Mouse (Mus musculus) left cerebral cortex, postnatal 36 days (tissue): ENCODE measurements around the gene Nup62. TPM values are rescaled to one million over a fixed set of nuclear protein-coding genes. Genes with fewer than 3 reads are reported as not detected.

Experiments
- microRNA-seq: library from miRNA; unstranded; fragments of <30 nt; microRNA quantifications from one replicate; pipeline ENCODE4 v1.2.0, GENCODE M21; 2022
- total RNA-seq, 2 experiments: library from RNA; stranded (reverse); gene quantifications; 2 replicates each; pipeline ENCODE4 v1.2.3; 2021

The Nup62 gene
- total RNA-seq, 2 experiments from 2014 or later: 28.1 to 32.2 TPM

Small RNA genes within 50 kb of the gene (microRNA-seq; reads per million reads assigned to microRNA genes)
- not detected for gene Mir707

Other genes with a start within 250 kb of the Nup62 start
- gene Napsa, start 243.7 kb upstream of the Nup62 start, total RNA-seq: not detected
- 100 to 1,000 TPM in 1 of 2 experiments, 10 to 100 TPM in 1; 97.6 to 107 TPM for gene Kcnc3, start 225.4 kb upstream of the Nup62 start, total RNA-seq
- 10 to 100 TPM; 17.7 to 20.6 TPM for gene Myh14, start 145.2 kb upstream of the Nup62 start, total RNA-seq
- not detected for gene Izumo2, start 107.3 kb upstream of the Nup62 start, total RNA-seq
- 10 to 100 TPM; 28.1 to 29.4 TPM for gene Vrk3, start 67.7 kb upstream of the Nup62 start, total RNA-seq
- under 1 TPM; 0.32 to 0.36 TPM for gene Zfp473, start 65.0 kb upstream of the Nup62 start, total RNA-seq
- gene Il4i1, start 299 bp downstream of the Nup62 start, total RNA-seq: 1 to 10 TPM; 2.2 to 2.4 TPM
- 10 to 100 TPM; 22.2 to 26.5 TPM for gene Atf5, start 570 bp downstream of the Nup62 start, total RNA-seq
- gene Akt1s1, start 32.9 kb downstream of the Nup62 start, total RNA-seq: 10 to 100 TPM; 67.7 to 73.6 TPM
- gene Tbc1d17, start 33.0 kb downstream of the Nup62 start, total RNA-seq: 10 to 100 TPM; 71.9 to 75.6 TPM
- gene Pnkp, start 41.1 kb downstream of the Nup62 start, total RNA-seq: 10 to 100 TPM; 26.8 TPM
- 100 to 1,000 TPM; 284 to 285 TPM for gene Ptov1, start 53.7 kb downstream of the Nup62 start, total RNA-seq
- gene Med25, start 76.6 kb downstream of the Nup62 start, total RNA-seq: 10 to 100 TPM; 91.7 to 98.1 TPM
- 10 to 100 TPM; 18.2 to 20.6 TPM for gene Fuz, start 80.0 kb downstream of the Nup62 start, total RNA-seq
- 100 to 1,000 TPM; 346 to 355 TPM for gene Ap2a1, start 113.4 kb downstream of the Nup62 start, total RNA-seq
- 1 to 10 TPM; 1.4 to 3.4 TPM for gene Tsks, start 127.1 kb downstream of the Nup62 start, total RNA-seq
- gene Cpt1c, start 158.8 kb downstream of the Nup62 start, total RNA-seq: 10 to 100 TPM; 85.4 to 97.7 TPM
- 100 to 1,000 TPM; 143 to 145 TPM for gene Prmt1, start 170.5 kb downstream of the Nup62 start, total RNA-seq
- 10 to 100 TPM; 29.2 to 38.7 TPM for gene Irf3, start 181.6 kb downstream of the Nup62 start, total RNA-seq
- gene Bcl2l12, start 182.6 kb downstream of the Nup62 start, total RNA-seq: 1 to 10 TPM; 1.8 to 2.6 TPM
- 100 to 1,000 TPM; 174 to 177 TPM for gene Scaf1, start 200.3 kb downstream of the Nup62 start, total RNA-seq
- 10 to 100 TPM; 12.9 to 13.9 TPM for gene Rras, start 201.9 kb downstream of the Nup62 start, total RNA-seq
- gene Prr12, start 236.8 kb downstream of the Nup62 start, total RNA-seq: 10 to 100 TPM; 64.9 to 75.3 TPM
- 10 to 100 TPM; 59.7 to 63.7 TPM for gene Nosip, start 246.3 kb downstream of the Nup62 start, total RNA-seq
- gene Prrg2, start 246.6 kb downstream of the Nup62 start, total RNA-seq: 1 to 10 TPM; 5.4 to 7.4 TPM